Mouse (Mus musculus) intestine, postnatal 0 days (tissue): ENCODE data around the gene Adamts20. TPM values are rescaled to one million over a fixed set of nuclear protein-coding genes. Genes with fewer than 3 reads are reported as not detected.

Experiments
- ATAC-seq: fragments of 200-750 bp; cut with Nextera tagmentation; 2 replicates; pipeline ENCODE4 v1.8.0; 2017; ENCODE audit warnings: mild to moderate bottlenecking, moderate TSS enrichment, moderate library complexity
- H3K27ac ChIP-seq: fragments of 300-500 bp; sonication (generic); 2 replicates; pipeline ENCODE4 v1.5.1; 2014; ENCODE audit warnings: mild to moderate bottlenecking, low read depth, low read length, moderate library complexity
- H3K27me3 ChIP-seq: fragments of 300-500 bp; sonication (generic); replicated peaks from 2 replicates; pipeline ENCODE4 v1.6.1; 2014; ENCODE audit warnings: low read length, mixed read lengths; ENCODE audit not compliant: control insufficient read depth, insufficient read depth
- H3K36me3 ChIP-seq: fragments of 300-500 bp; sonication (generic); 2 replicates; pipeline ENCODE4 v1.6.1; 2014; ENCODE audit warnings: mild to moderate bottlenecking, moderate library complexity; ENCODE audit not compliant: control insufficient read depth, insufficient read depth
- H3K4me1 ChIP-seq: fragments of 300-500 bp; sonication (generic); replicated peaks from 2 replicates; pipeline ENCODE4 v1.6.1; 2014; ENCODE audit warnings: antibody characterized with exemption, low read length, mixed read lengths; ENCODE audit not compliant: control insufficient read depth, insufficient read depth
- H3K4me2 ChIP-seq: fragments of 300-500 bp; sonication (generic); replicated peaks from 2 replicates; pipeline ENCODE4 v1.6.1; 2014; ENCODE audit warnings: low read depth, mild to moderate bottlenecking, moderate library complexity
- H3K4me3 ChIP-seq: fragments of 300-500 bp; sonication (generic); 2 replicates; pipeline ENCODE4 v1.5.1; 2014; ENCODE audit warnings: low read depth, low read length
- H3K9ac ChIP-seq: fragments of 300-500 bp; sonication (generic); 2 replicates; pipeline ENCODE4 v1.6.1; 2014; ENCODE audit warnings: mild to moderate bottlenecking, low read depth, low read length
- H3K9me3 ChIP-seq: fragments of 300-500 bp; sonication (generic); 2 replicates; pipeline ENCODE4 v1.6.1; 2016; ENCODE audit warnings: mixed run types; ENCODE audit not compliant: control insufficient read depth
- CTCF ChIP-seq: sonication (generic); IDR thresholded peaks from 2 replicates; pipeline ENCODE4 v1.5.1; 2016; ENCODE audit warnings: low read depth, mild to moderate bottlenecking, control low read depth, antibody characterized with exemption, moderate library complexity
- WGBS: fragments of 180-500 bp; shearing (Covaris S2); extraction: QIAGEN DNeasy Blood & Tissue Kit; methylation state at CpG from one replicate; pipeline ENCODE4 v1.1.7; 2014; 5-methylcytosine and 5-hydroxymethylcytosine counted together
- polyA plus RNA-seq: library from polyadenylated mRNA; unstranded; fragments of >200 nt; fragmentation: Nextera tagmentation; extraction: Ambion mirVana; gene quantifications from 2 replicates; pipeline ENCODE4 v1.2.1, GENCODE M21; 2015

Adamts20 gene
- polyA plus RNA-seq, 1 experiment from 2014 or later = 0.47 TPM

GRCm38 (mm10) chr15:94303151-94303550, 162.1 kb downstream of the Adamts20 start:
- ATAC-seq = no peak
- Histone ChIP-seq H3K9ac (no peak overlapping the region), H3K27me3 (no peaks in the 10 kb centered on the region), H3K9me3 (no peaks in the 10 kb centered on the region), H3K4me2 (no peak overlapping the region), H3K4me3 (no peak overlapping the region), H3K4me1 (no peaks in the 10 kb centered on the region), H3K27ac (no peak overlapping the region), H3K36me3 (no peaks in the 10 kb centered on the region)
- WGBS = 65% methylated on average over 3 of the region's 3 CpGs
- TF ChIP-seq CTCF = no peak

- Histone ChIP-seq H3K4me3 (no peak overlapping the region), H3K4me1 (no peaks in the 10 kb centered on the region), H3K9me3 (no peaks in the 10 kb centered on the region), H3K9ac (no peak overlapping the region), H3K36me3 (no peaks in the 10 kb centered on the region), H3K27me3 (no peaks in the 10 kb centered on the region), H3K27ac (no peak overlapping the region), H3K4me2 (no peak overlapping the region)
- TF ChIP-seq CTCF = no peak
- ATAC-seq = no peak
- 62% methylated on average over 4 of the region's 4 CpGs for WGBS
Observed at GRCm38 (mm10) chr15:94294084-94294483, 171.1 kb downstream of the Adamts20 start.

GRCm38 (mm10) chr15:94288015-94288414, 177.2 kb downstream of the Adamts20 start:
- no peaks in the 10 kb centered on the region for H3K4me1 ChIP-seq
- H3K27ac ChIP-seq = no peak overlapping the region
- H3K9ac ChIP-seq = no peak overlapping the region
- ATAC-seq = no peak
- H3K4me3 ChIP-seq = no peak overlapping the region
- WGBS = 92% methylated on average over 2 of the region's 2 CpGs
- no peak overlapping the region for H3K4me2 ChIP-seq
- H3K27me3 ChIP-seq = no peaks in the 10 kb centered on the region
- H3K9me3 ChIP-seq = no peaks in the 10 kb centered on the region
- no peaks in the 10 kb centered on the region for H3K36me3 ChIP-seq
- TF ChIP-seq CTCF = no peak

- no peak overlapping the region for H3K9ac ChIP-seq
- H3K4me2 ChIP-seq = no peak overlapping the region
- no peak overlapping the region for H3K27ac ChIP-seq
- no peaks in the 10 kb centered on the region for H3K9me3 ChIP-seq
- no peaks in the 10 kb centered on the region for H3K4me1 ChIP-seq
- no peaks in the 10 kb centered on the region for H3K27me3 ChIP-seq
- ATAC-seq = no peak
- H3K36me3 ChIP-seq = no peaks in the 10 kb centered on the region
- WGBS = 71% methylated on average over 3 of the region's 3 CpGs
- no peak for TF ChIP-seq CTCF
- no peak overlapping the region for H3K4me3 ChIP-seq
Observed at GRCm38 (mm10) chr15:94287495-94287894, 177.7 kb downstream of the Adamts20 start.

- Histone ChIP-seq H3K9ac (no peak overlapping the region), H3K4me2 (no peak overlapping the region), H3K9me3 (no peaks in the 10 kb centered on the region), H3K36me3 (no peaks in the 10 kb centered on the region), H3K27me3 (no peaks in the 10 kb centered on the region), H3K4me3 (no peak overlapping the region), H3K4me1 (no peaks in the 10 kb centered on the region), H3K27ac (no peak overlapping the region)
- ATAC-seq = no peak
- TF ChIP-seq CTCF = no peak
- 72% methylated on average over 8 of the region's 8 CpGs for WGBS
Observed at GRCm38 (mm10) chr15:94276418-94276817, 188.8 kb downstream of the Adamts20 start.

GRCm38 (mm10) chr15:94265630-94266029, 199.6 kb downstream of the Adamts20 start:
- Histone ChIP-seq H3K4me3 (no peak overlapping the region), H3K4me2 (no peak overlapping the region), H3K9ac (no peak overlapping the region), H3K27me3 (no peaks in the 10 kb centered on the region), H3K36me3 (no peaks in the 10 kb centered on the region), H3K9me3 (no peaks in the 10 kb centered on the region), H3K4me1 (no peaks in the 10 kb centered on the region), H3K27ac (no peak overlapping the region)
- ATAC-seq = no peak
- WGBS = 23% methylated on average over 10 of the region's 10 CpGs
- peak; percentile 91 for TF ChIP-seq CTCF

GRCm38 (mm10) chr15:94264497-94264879, 200.7 kb downstream of the Adamts20 start:
- H3K27ac ChIP-seq = no peak overlapping the region
- H3K36me3 ChIP-seq = no peaks in the 10 kb centered on the region
- H3K4me1 ChIP-seq = no peaks in the 10 kb centered on the region
- no peaks in the 10 kb centered on the region for H3K27me3 ChIP-seq
- H3K4me2 ChIP-seq = no peak overlapping the region
- WGBS = 73% methylated on average over 6 of the region's 6 CpGs
- no peak for TF ChIP-seq CTCF
- no peaks in the 10 kb centered on the region for H3K9me3 ChIP-seq
- no peak overlapping the region for H3K9ac ChIP-seq
- H3K4me3 ChIP-seq = no peak overlapping the region
- no peak for ATAC-seq
